ENCODE assay signal across 17 mouse cellular contexts in the genomic region with DNA sequence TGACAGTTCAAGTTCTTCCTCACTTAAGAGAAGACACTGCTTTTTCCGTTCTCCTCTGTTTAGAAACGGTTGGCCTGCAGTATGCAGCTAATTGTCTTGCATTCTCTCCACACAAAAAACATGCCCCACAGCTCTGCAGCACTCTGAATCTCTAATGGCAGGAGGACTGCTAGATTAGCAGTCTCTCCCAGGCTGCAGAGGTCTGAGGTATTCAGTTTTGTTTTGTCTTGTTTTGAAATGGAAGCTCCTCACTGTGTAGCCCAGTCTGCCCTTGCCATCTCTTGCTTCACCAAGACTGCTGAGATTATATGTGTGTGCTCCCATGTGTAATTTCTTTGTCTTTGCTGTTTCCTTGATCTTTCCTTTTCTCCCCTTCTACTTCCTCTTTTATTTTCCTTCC.
DNase-seq lines count a peak whose midpoint lies in the region; ATAC-seq and TF ChIP-seq lines count a peak whose summit lies in the region.
"Had no signal": no experiment of that assay in that cellular context is flagged by ENCODE, and none has a peak within 500 bp of the region (broad histone marks: within the 10 kb centered on the region; RNA-seq: fewer than 3 reads in every experiment).

No protein-coding gene starts in this region.

- no peak overlapping the region for H3K4me2 ChIP-seq in forebrain, embryonic 14.5 days (ENCODE audit: low read length)
- no peak overlapping the region for H3K4me2 ChIP-seq in forebrain, embryonic 13.5 days
- H3K4me2 ChIP-seq in hindbrain, embryonic 16.5 days (ENCODE audit: low read length) = no peak overlapping the region
- H3K4me2 ChIP-seq: embryonic facial prominence, embryonic 12.5 days; neural tube, embryonic 12.5 days had no signal

- no peak overlapping the region for H3K9ac ChIP-seq in forebrain, embryonic 14.5 days (ENCODE audit: low read length)
- no peak overlapping the region for H3K9ac ChIP-seq in ES-E14 (ENCODE audit: insufficient read depth, low read depth, low read length, poor library complexity, severe bottlenecking)
- H3K9ac ChIP-seq in forebrain, embryonic 13.5 days = no peak overlapping the region
- H3K9ac ChIP-seq in hindbrain, embryonic 16.5 days (ENCODE audit: low read depth, low read length) = no peak overlapping the region
- H3K9ac ChIP-seq: embryonic facial prominence, embryonic 12.5 days; neural tube, embryonic 12.5 days had no signal

- no peak for DNase-seq in forebrain, embryonic 10.5 days (ENCODE audit: extremely low spot score, low spot score)
- no peak for DNase-seq in forebrain, embryonic 14.5 days (ENCODE audit: low spot score)
- DNase-seq in ES-E14 (ENCODE audit: low read depth, low spot score) = peak; percentile 15
- DNase-seq in thymus, postnatal 14 days = no peak
- DNase-seq in B cell, adult 2 months = no peak
- DNase-seq in cerebellum, postnatal 25 days = no peak
- DNase-seq: cerebellum, adult 9-10 months; gastrocnemius, postnatal 36 days; heart, postnatal 14 days; kidney, postnatal 36 days; lung, adult 2 months had no signal

- H3K27ac ChIP-seq in forebrain, embryonic 10.5 days = peak overlapping the region; percentile 22
- H3K27ac ChIP-seq in forebrain, embryonic 14.5 days (ENCODE audit: low read depth, low read length) = no peak overlapping the region
- no peak overlapping the region for H3K27ac ChIP-seq in ES-E14 (ENCODE audit: insufficient read depth, low read depth, low read length, poor library complexity, severe bottlenecking)
- 0 out of 2 replicates have a peak overlapping the region, but pooled peaks have one; percentile 25 for H3K27ac ChIP-seq in forebrain, embryonic 13.5 days
- H3K27ac ChIP-seq in hindbrain, embryonic 16.5 days (ENCODE audit: low read depth, low read length) = no peak overlapping the region
- H3K27ac ChIP-seq: embryonic facial prominence, embryonic 12.5 days; neural tube, embryonic 12.5 days had no signal

- no peaks in the 10 kb centered on the region for H3K9me3 ChIP-seq in forebrain, embryonic 10.5 days
- H3K9me3 ChIP-seq in forebrain, embryonic 14.5 days (replicated peaks; ENCODE audit: control insufficient read depth, low read length) = no peaks in the 10 kb centered on the region
- H3K9me3 ChIP-seq in ES-E14 (ENCODE audit: control insufficient read depth, insufficient read depth, low read depth, low read length) = no peaks in the 10 kb centered on the region
- no peaks in the 10 kb centered on the region for H3K9me3 ChIP-seq in forebrain, embryonic 13.5 days (replicated peaks)
- no peaks in the 10 kb centered on the region for H3K9me3 ChIP-seq in hindbrain, embryonic 16.5 days (ENCODE audit: control insufficient read depth, low read length)
- H3K9me3 ChIP-seq: embryonic facial prominence, embryonic 12.5 days; megakaryocyte, embryonic 14.5 days; neural tube, embryonic 12.5 days had no signal

- H3K27me3 ChIP-seq in forebrain, embryonic 10.5 days (ENCODE audit: poor library complexity, severe bottlenecking) = no peaks in the 10 kb centered on the region
- H3K27me3 ChIP-seq in forebrain, embryonic 14.5 days (replicated peaks; ENCODE audit: control insufficient read depth, insufficient read depth, low read length) = no peaks in the 10 kb centered on the region
- H3K27me3 ChIP-seq in forebrain, embryonic 13.5 days = no peaks in the 10 kb centered on the region
- no peaks in the 10 kb centered on the region for H3K27me3 ChIP-seq in hindbrain, embryonic 16.5 days (replicated peaks; ENCODE audit: control insufficient read depth, insufficient read depth, low read length)
- H3K27me3 ChIP-seq: embryonic facial prominence, embryonic 12.5 days; megakaryocyte, embryonic 14.5 days; neural tube, embryonic 12.5 days had no signal

- WGBS in forebrain, embryonic 10.5 days = 41% methylated on average over 2 of the region's 2 CpGs
- WGBS in forebrain, embryonic 14.5 days = 0% methylated on average over 2 of the region's 2 CpGs
- WGBS in forebrain, embryonic 13.5 days = 5% methylated on average over 2 of the region's 2 CpGs
- 10% methylated on average over 2 of the region's 2 CpGs for WGBS in hindbrain, embryonic 16.5 days

- H3K4me1 ChIP-seq in forebrain, embryonic 10.5 days = peaks cover 41% of the 10 kb centered on the region
- H3K4me1 ChIP-seq in forebrain, embryonic 14.5 days (ENCODE audit: control insufficient read depth, insufficient read depth, low read length) = peaks cover 13% of the 10 kb centered on the region
- H3K4me1 ChIP-seq in ES-E14 (ENCODE audit: control insufficient read depth in 2 of 2, insufficient read depth in 2 of 2, low read length in 2 of 2, poor library complexity in 1 of 2) = peaks cover 0 to 2% of the 10 kb centered on the region in 2 experiments; a peak in 1 of 4 replicates
- peaks cover 19% of the 10 kb centered on the region for H3K4me1 ChIP-seq in forebrain, embryonic 13.5 days
- peaks cover 2% of the 10 kb centered on the region; the same call in 1 of the 2 replicates for H3K4me1 ChIP-seq in hindbrain, embryonic 16.5 days (ENCODE audit: control insufficient read depth, insufficient read depth, low read depth, low read length)

- no peak; the same call in 1 of the 2 replicates for ATAC-seq in forebrain, embryonic 14.5 days
- peak; percentile 43; the same call in 1 of the 2 replicates for ATAC-seq in forebrain, embryonic 13.5 days
- 0 out of 2 replicates have a peak, but pooled peaks have one; percentile 38 for ATAC-seq in hindbrain, embryonic 16.5 days
- ATAC-seq: intestine, postnatal 0 days had no signal

- peaks cover 8% of the 10 kb centered on the region; the same call in 1 of the 2 replicates for H3K36me3 ChIP-seq in forebrain, embryonic 10.5 days (replicated peaks)
- H3K36me3 ChIP-seq in forebrain, embryonic 14.5 days (ENCODE audit: control insufficient read depth, insufficient read depth, low read length) = no peaks in the 10 kb centered on the region
- peaks cover 4% of the 10 kb centered on the region; the same call in 1 of the 2 replicates for H3K36me3 ChIP-seq in ES-E14 (ENCODE audit: control insufficient read depth, insufficient read depth, low read length, poor library complexity, severe bottlenecking)
- no peaks in the 10 kb centered on the region for H3K36me3 ChIP-seq in forebrain, embryonic 13.5 days (ENCODE audit: poor library complexity, severe bottlenecking)
- H3K36me3 ChIP-seq in hindbrain, embryonic 16.5 days (ENCODE audit: control insufficient read depth, insufficient read depth, low read length) = no peaks in the 10 kb centered on the region
- H3K36me3 ChIP-seq: neural tube, embryonic 12.5 days had no signal

- no peak overlapping the region for H3K4me3 ChIP-seq in forebrain, embryonic 10.5 days
- no peak overlapping the region for H3K4me3 ChIP-seq in forebrain, embryonic 14.5 days (ENCODE audit: low read depth, low read length)
- no peak overlapping the region for H3K4me3 ChIP-seq in ES-E14 (ENCODE audit: insufficient read depth in 1 of 2, low read depth in 1 of 2, low read length in 2 of 2, poor library complexity in 1 of 2, severe bottlenecking in 1 of 2)
- H3K4me3 ChIP-seq in forebrain, embryonic 13.5 days = no peak overlapping the region
- no peak overlapping the region for H3K4me3 ChIP-seq in hindbrain, embryonic 16.5 days (ENCODE audit: low read length)
- H3K4me3 ChIP-seq: embryonic facial prominence, embryonic 12.5 days; megakaryocyte, embryonic 14.5 days; neural tube, embryonic 12.5 days had no signal

- in situ Hi-C loops in ES-E14 (cut with MboI; ENCODE audit: low sequenced_read_pairs in 2 of 2, unreplicated experiment in 2 of 2) = no loop called here

TF ChIP-seq in ES-E14, 5 proteins besides CTCF, POLR2A, EP300 and RAD21:
- TF ChIP-seq ZNF384 (IDR thresholded peaks at IDR 0.05; ENCODE audit: low read depth, low read length) = no peak
- TF ChIP-seq MAFK (IDR thresholded peaks at IDR 0.05; ENCODE audit: insufficient read depth, low read depth, low read length) = no peak
- no peak for TF ChIP-seq CHD2 (IDR thresholded peaks at IDR 0.05; ENCODE audit: low read depth, low read length)
- no peak for TF ChIP-seq ZC3H11A (IDR thresholded peaks at IDR 0.05; ENCODE audit: borderline replicate concordance, low read depth, low read length)
- TF ChIP-seq HCFC1 (IDR thresholded peaks at IDR 0.05; ENCODE audit: borderline replicate concordance, insufficient read depth, low read length) = no peak

Comparison
In these comparisons a context has a peak if more than half of its experiments do, and no peak if none do; other contexts are left out.
1. H3K27ac ChIP-seq: peak in forebrain, embryonic 10.5 days (single experiment) and forebrain, embryonic 13.5 days (single experiment); none in forebrain, embryonic 14.5 days (single experiment), ES-E14 (single experiment) and hindbrain, embryonic 16.5 days (single experiment).